Mouse (Mus musculus) spleen, adult 2 months (tissue): Measurements from ENCODE around the gene B3gntl1. TPM values are rescaled to one million over a fixed set of nuclear protein-coding genes. Genes with fewer than 3 reads are reported as not detected.

Experiments used
- DNase-seq, 2 experiments: peaks; one replicate each; pipeline versions ENCODE4 v3.0.0 to v3.0.0-alpha.2; 2012 to 2021; ENCODE audit warnings: low spot score in 2 of 2, low read depth in 1 of 2
- H3K27ac ChIP-seq: fragments of 200-500 bp; 2 replicates; pipeline ENCODE4 v1.5.1; 2012; ENCODE audit warnings: low read length, inconsistent platforms; ENCODE audit not compliant: insufficient read depth
- H3K27me3 ChIP-seq: fragments of 200-500 bp; 2 replicates; pipeline ENCODE4 v1.6.1; 2012; ENCODE audit warnings: mild to moderate bottlenecking, moderate library complexity, low read length, inconsistent platforms; ENCODE audit not compliant: control insufficient read depth, insufficient read depth
- H3K36me3 ChIP-seq: fragments of 200-500 bp; 2 replicates; pipeline ENCODE4 v1.6.1; 2012; ENCODE audit warnings: mild to moderate bottlenecking, low read length, inconsistent platforms; ENCODE audit not compliant: control insufficient read depth, insufficient read depth
- H3K4me1 ChIP-seq: fragments of 200-500 bp; 2 replicates; pipeline ENCODE4 v1.6.1; 2011; ENCODE audit warnings: inconsistent platforms; ENCODE audit not compliant: control insufficient read depth, insufficient read depth, insufficient read length
- H3K4me3 ChIP-seq: fragments of 200-500 bp; 2 replicates; pipeline ENCODE4 v1.5.1; 2011; ENCODE audit warnings: mild to moderate bottlenecking, inconsistent platforms; ENCODE audit not compliant: insufficient read depth, insufficient read length; ENCODE audit errors: extremely low read depth
- CTCF ChIP-seq: fragments of 200-500 bp; IDR thresholded peaks from 2 replicates; pipeline ENCODE4 v1.5.1; 2011; ENCODE audit warnings: mild to moderate bottlenecking, inconsistent platforms; ENCODE audit not compliant: insufficient read depth, insufficient read length, insufficient replicate concordance; ENCODE audit errors: extremely low read depth
- POLR2A ChIP-seq: fragments of 200-500 bp; IDR thresholded peaks from 2 replicates; pipeline ENCODE4 v1.6.1; 2011; ENCODE audit warnings: low read depth, low read length, inconsistent platforms
- WGBS: fragments of 180-500 bp; shearing (Covaris S2); methylation state at CpG from one replicate; pipeline ENCODE4 v1.1.7; 2018; 5-methylcytosine and 5-hydroxymethylcytosine counted together
- polyA plus RNA-seq: library from polyadenylated mRNA; depleted of rRNA; stranded (reverse); fragments of >200 nt; gene quantifications from 2 replicates; pipeline ENCODE4 v1.2.3, GENCODE M21; 2012

Gene B3gntl1
- polyA plus RNA-seq, 1 experiment = 8.1 TPM

DNA sequence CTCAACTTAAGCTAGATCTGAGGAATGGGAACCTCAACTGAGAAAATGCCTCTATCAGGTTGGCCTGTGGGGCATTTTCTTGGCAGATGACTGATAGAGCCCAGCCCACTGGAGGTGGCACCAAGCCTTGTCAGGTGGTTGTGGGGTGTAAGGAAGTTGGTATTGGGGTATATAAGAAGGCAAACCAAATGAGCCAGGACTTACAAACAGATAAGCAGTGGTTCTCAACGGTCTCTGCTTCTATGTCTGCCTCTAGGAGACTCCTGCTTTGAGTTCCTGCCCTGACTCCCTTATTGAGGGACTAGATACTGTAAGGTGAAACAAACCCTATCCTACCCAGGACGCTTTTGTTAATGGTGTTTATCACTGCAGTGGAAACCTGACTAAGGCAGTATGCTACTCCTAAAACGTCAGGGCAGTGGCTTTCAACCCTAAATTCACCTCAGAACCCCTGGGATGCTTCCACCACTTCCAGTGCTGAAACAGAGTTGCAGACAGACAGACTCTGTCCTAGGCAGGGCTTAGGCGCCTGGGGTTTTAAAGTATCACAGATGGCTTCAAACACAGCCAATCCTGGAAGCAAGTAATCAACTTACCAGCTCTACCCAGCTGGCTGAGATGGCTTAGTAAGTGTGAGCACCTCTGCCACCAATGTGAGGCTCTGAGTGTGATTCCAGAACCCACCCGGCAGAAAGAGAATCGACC, 17.0 kb downstream of the B3gntl1 start:
- TF ChIP-seq CTCF (no peak), POLR2A (no peak)
- Histone ChIP-seq H3K36me3 (0 out of 2 replicates have a peak, but pooled peaks cover 2% of the 10 kb centered on the region), H3K4me1 (peaks cover 4% of the 10 kb centered on the region), H3K27ac (peak overlapping the region; percentile 21; the same call in 1 of the 2 replicates), H3K27me3 (no peaks in the 10 kb centered on the region), H3K4me3 (no peak overlapping the region)
- no peak for DNase-seq
- WGBS = 57% methylated on average over 6 of the region's 6 CpGs

DNA sequence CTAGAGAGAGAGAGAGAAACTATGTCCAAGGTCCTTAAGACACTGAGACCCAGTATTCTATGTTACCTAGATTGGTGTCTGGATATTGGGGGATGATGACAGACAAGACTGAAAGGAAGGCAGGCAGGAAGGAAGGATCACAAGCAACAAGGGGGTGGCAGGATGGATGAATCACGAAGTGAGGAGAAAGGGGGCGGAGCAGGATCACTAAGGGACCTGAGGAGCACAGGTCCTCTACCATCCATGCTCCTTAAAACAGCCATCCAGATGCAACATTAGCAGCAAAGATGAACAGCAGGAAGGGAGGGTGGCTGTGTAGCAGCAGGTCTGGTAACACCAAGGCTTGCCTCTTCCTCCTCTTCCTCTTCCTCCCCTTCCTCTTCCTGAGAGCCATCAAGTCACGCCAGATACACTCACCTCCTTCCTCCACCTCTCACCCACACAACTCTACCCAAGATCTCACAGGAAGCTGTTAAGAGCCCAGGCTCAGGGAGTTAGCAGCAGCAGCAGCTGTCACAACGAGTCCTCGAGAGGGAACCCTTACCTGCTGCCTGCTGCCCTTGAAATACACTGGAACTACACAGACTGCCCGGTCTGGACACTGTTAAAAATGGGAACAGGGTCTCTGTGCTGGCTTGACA, 17.7 kb downstream of the B3gntl1 start:
- H3K27ac ChIP-seq = 0 out of 2 replicates have a peak overlapping the region, but pooled peaks have one; percentile 21
- H3K36me3 ChIP-seq = 0 out of 2 replicates have a peak, but pooled peaks cover 2% of the 10 kb centered on the region
- 21% methylated on average over 6 of the region's 6 CpGs for WGBS

DNA sequence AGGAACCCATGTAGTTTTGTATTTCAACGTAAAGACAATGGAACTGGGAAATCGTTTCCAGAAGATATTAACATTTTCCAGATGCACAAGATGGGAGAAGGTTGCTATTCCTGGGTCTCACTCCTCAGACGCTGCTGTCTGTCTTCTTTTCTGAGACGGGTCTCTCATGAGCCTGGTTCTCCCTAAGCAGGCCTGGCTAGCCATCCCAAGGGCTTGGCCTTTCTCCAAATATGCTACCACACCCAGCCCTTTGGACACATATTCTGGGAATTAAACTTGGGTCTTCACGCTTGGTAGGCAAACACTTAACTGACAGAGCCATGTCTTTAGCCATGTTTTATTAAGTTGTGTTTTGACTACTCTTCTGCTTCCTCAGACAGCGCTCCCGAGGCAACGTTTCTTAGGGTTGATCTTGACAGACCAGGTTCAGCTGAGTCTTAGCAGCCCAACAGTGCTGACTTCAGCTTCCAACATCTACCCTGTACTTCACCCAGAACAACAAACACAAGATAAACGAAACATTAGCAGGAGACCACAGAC, 18.5 kb downstream of the B3gntl1 start:
- WGBS = 89% methylated on average over 9 of the region's 9 CpGs
- no peak for DNase-seq
- TF ChIP-seq CTCF = no peak
- no peak for TF ChIP-seq POLR2A
- Histone ChIP-seq H3K4me1 (peaks cover 4% of the 10 kb centered on the region), H3K27me3 (no peaks in the 10 kb centered on the region), H3K27ac (no peak overlapping the region), H3K36me3 (peaks cover 3% of the 10 kb centered on the region; the same call in 1 of the 2 replicates), H3K4me3 (no peak overlapping the region)

More for the DNA sequence above, 17.7 kb downstream of the B3gntl1 start:
- no peak overlapping the region for H3K4me3 ChIP-seq
- DNase-seq = no peak
- H3K4me1 ChIP-seq = peaks cover 4% of the 10 kb centered on the region
- no peak for TF ChIP-seq CTCF
- TF ChIP-seq POLR2A = no peak
- H3K27me3 ChIP-seq = no peaks in the 10 kb centered on the region

DNA sequence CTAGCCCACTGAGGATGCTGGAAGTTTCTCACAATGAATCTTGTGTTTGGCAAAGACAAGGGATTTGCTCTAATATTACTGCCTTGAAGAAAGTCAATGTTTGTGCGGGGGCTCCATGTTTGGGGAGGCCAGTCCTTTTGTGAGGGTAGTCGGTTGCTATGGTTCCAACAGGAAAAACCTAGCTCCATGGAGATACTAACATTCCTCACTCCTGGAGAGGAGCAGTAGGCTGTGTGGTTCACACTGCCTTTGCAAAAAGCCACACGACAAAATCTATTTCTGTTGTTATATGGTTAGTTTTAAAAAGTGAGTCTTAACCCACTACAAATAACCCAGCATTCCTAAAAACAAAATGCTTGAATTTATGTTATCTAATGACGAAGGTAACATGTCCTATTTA, 19.3 kb downstream of the B3gntl1 start:
- WGBS = 95% methylated on average over 4 of the region's 4 CpGs
- DNase-seq = no peak
- H3K36me3 ChIP-seq = peaks cover 4% of the 10 kb centered on the region; the same call in 1 of the 2 replicates
- no peaks in the 10 kb centered on the region for H3K27me3 ChIP-seq
- no peak overlapping the region for H3K4me3 ChIP-seq
- peaks cover 4% of the 10 kb centered on the region for H3K4me1 ChIP-seq
- TF ChIP-seq POLR2A (no peak), CTCF (no peak)
- H3K27ac ChIP-seq = no peak overlapping the region

DNA sequence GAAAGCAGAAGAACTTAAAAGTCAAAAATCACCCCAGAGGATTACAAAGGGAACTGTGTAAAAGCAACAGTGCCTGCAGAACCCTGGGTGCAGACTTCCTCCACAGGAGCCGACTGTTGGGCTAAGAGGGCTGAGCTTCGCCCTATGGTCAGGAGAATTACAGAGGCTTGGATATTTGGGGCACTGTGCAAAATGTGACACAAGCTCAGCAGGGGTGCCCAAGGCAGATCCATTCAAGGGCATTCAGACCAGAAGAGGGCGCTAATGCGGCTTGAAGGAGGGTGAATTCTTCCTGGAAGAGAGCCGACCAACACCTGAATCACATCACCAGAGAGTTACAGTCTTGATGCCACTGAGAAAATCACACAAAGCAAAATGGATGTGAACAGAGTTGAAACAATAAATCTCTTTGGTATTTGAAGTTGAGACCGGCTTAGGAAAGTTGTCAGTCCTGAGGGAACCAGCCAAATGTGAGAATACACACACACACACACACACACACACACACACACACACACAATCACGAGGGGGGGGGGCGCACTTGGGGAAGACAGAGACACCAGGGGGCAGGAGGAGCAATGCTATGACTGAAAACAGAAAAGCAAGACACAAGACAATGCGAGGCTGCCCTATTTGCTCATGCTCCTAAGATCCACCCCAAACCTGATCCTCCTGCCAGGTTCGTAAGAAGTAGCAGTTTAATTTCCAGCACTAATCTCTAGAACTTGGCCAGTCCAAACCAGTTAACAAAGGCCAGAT, 20.2 kb downstream of the B3gntl1 start:
- Histone ChIP-seq H3K4me3 (no peak overlapping the region), H3K4me1 (peaks cover 4% of the 10 kb centered on the region), H3K27ac (no peak overlapping the region), H3K36me3 (peaks cover 4% of the 10 kb centered on the region; the same call in 1 of the 2 replicates), H3K27me3 (no peaks in the 10 kb centered on the region)
- TF ChIP-seq CTCF (peak; percentile 62; the same call in 1 of the 2 replicates), POLR2A (no peak)
- DNase-seq = peak; percentile 28 to 54
- WGBS = 56% methylated on average over 10 of the region's 10 CpGs

DNA sequence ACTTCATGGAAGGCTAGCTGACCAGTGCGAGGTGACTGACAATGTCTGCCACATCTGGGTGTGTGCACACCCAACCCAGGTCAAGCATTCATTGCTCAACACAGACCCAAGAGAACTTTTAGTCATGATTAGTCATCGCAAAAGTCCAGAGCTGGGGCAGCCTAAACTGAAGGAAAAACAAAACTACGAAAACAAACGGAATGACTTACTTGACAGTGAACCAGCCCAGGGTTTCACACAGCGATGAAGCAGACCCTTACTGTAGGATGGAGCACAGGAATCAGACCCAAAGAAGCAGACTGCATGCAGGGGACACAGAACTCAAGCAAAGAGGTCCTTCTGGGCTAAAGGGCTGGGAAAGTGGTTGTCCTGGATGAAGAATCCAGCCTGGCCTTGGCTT, 21.0 kb downstream of the B3gntl1 start:
- 94% methylated on average over 5 of the region's 5 CpGs for WGBS
- no peak for DNase-seq
- no peaks in the 10 kb centered on the region for H3K27me3 ChIP-seq
- peaks cover 4% of the 10 kb centered on the region for H3K4me1 ChIP-seq
- no peak overlapping the region for H3K27ac ChIP-seq
- H3K4me3 ChIP-seq = no peak overlapping the region
- peaks cover 7% of the 10 kb centered on the region; the same call in 1 of the 2 replicates for H3K36me3 ChIP-seq
- TF ChIP-seq POLR2A (no peak), CTCF (no peak)
